Mouse (Mus musculus) gastrocnemius, postnatal 25 days (tissue): ENCODE data around the gene U2af1l4. TPM values are rescaled to one million over a fixed set of nuclear protein-coding genes. Genes with fewer than 3 reads are reported as not detected.

Experiments used
- DNase-seq: peaks from one replicate; pipeline ENCODE4 v3.0.0; 2022
- total RNA-seq, 2 experiments: library from RNA; stranded (reverse); gene quantifications; 1 replicate in 1 of 2; 2 replicates in 1 of 2; pipeline ENCODE4 v1.2.3; 2021

U2af1l4 gene
- total RNA-seq, 2 experiments from 2014 or later = 54.1 to 55.6 TPM

DNA sequence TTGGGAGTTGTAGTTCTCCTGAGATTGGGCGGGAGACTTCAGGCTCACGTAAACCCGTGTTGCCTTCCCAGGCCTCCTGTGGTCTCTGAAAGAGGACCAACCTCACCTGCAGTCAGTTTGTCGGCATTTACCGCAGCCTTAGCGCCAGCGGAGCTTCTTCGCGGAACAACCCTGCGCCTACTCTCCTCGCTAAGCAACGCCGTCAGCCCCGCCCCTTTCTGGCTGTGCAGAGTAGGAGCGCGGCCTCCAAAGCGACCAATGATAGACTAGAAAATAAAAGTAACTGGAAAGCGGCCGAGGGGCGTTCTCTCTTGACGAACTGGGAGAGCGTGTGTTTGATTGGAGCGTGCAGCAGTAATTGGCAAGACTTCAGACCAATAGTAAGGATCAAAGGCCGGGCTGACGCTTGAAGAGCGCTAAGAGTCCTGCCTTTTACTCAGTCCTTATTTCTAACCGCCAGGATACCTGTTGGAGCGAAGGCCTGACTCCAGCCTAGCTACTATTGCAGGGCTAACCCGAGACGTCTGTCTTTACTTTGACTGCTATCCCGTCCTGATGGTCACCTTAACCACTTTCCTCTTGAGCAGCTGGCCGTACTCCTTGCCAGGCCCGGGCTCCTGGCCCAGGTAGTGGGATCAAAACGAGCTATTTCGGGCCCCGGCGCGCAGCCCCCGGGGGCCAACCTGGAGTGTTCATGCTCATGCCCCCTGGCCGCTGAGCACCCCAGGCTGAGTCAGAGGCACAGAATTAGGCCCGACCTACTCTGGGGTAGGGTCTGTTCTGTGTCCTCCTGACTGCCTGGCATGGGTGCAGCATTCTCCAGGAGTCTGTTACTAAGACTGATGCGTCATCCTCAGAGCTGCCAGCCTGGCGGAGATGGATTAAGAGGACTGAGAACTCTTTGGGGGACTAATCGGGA is 10.7 kb upstream of the U2af1l4 start, which contains the start of the genes Hspb6 and Proser3:
Gene Hspb6, plus strand, starts transcription at position 77 of the 919 bp plus-strand sequence.
Gene Proser3, minus strand, starts transcription at position 198 of the 919 bp plus-strand sequence.
- peak; percentile 96 for DNase-seq

DNA sequence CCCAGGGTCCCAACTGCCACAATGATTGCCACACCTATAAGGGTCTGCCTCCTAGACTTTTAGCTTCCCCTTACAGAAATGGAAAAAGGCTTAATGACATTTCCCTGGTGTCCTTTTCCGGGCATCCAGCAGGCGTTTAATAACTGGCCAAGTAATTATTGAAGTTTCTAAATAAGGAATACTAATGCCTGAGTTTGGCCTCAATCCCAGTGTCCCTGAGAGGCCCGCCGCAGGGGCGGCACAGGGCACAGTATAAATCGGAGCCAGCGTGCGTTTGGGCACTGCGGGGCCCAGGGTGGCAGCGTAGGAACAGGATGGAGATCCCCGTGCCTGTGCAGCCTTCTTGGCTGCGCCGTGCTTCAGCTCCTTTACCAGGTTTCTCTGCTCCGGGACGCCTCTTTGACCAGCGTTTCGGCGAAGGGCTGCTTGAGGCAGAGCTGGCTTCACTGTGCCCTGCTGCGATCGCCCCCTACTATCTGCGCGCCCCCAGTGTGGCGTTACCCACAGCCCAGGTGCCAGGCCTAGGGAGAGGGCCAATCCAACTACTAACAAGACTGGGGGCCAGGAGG is 10.0 kb upstream of the U2af1l4 start:
- DNase-seq = peak; percentile 70

DNA sequence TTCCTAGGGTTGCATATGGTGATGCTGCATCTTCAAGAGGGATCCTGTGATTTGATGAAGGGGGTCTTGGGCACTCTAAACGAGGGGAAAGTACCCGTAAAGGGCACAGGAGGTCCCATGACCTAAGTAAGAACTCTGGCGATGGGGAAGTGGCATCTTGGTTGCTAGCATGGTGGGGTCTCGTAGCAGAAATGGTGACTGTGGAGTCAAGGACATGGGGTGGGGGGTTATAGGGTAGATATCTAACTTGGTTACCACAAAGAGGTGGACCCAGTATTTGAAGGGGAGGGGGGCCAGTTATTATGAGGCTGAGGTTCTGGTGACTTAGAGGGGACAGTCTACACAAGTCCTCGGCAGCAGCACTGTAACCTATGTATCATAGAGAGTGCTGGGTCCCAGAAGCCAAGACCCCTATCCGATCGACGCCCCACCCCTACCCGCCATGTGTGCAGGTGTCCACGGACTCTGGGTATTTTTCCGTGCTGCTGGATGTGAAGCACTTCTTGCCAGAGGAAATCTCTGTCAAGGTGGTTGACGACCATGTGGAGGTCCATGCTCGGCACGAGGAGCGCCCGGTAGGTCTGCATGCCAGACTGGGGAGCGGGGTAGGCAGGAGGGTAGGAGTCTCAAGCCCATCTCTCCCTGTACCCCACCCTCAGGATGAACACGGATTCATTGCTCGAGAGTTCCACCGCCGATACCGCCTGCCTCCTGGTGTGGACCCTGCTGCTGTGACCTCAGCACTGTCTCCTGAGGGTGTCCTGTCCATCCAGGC is 9.1 kb upstream of the U2af1l4 start:
- DNase-seq = no peak

DNA sequence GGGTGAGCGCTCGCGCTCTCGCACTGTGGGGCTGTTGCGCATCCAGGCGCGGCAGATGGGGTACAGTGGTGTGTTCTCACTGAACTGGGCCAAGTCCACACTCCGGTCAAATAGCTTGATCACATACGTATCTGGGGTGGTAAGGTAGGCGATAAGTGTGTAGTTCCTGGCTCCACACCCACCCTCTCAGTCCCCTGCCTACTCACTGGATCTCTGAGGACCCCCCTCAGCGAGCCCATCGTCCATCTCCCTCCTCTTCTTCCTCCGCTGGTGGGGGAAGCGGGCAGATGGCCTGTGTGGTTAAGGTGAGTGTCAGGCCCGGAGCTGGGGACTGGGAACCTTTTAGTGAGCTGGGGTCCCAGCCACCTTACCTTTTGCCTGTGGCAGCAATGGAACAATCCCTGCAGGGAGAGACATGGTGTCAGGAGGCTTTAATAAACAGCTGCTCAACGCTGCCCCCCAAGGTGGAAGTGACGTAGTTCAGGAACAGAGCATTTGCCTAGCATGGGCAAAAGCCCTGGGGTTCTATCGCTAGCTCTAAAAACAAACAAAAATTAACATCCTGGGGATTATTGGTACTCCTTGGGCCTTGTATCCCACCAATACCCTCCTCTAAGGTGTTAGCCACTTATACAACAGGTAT is 6.1 kb upstream of the U2af1l4 start:
- no peak for DNase-seq

DNA sequence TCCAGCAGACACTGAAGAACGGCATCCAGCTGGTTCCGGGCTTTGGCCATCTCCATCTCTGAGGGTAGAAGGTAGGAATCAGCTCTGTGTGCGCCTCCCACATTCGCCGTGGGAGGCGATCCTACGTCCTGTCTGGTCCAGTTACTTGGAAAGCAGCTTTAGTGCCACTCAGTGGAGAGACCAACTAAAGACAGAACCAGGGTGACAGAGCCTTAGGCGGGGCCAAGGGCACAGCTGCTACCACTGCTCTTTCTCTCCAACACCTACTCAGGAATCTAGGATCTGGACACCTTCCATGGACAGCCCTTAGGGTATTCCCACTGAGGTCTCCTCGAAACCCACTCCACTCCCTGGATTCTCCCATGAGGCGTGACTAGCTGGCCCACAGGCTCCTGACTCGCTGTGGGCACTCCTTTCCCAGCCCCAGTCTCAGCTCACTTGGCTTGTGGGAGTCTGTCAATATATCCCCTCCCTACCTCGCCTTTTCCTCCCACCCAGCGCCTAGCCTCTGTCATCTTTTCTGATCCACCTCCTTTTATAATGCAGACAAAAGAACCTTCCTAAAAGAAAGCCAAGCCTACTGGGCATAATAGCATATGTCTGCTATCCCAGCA is 5.1 kb upstream of the U2af1l4 start:
- DNase-seq = no peak

DNA sequence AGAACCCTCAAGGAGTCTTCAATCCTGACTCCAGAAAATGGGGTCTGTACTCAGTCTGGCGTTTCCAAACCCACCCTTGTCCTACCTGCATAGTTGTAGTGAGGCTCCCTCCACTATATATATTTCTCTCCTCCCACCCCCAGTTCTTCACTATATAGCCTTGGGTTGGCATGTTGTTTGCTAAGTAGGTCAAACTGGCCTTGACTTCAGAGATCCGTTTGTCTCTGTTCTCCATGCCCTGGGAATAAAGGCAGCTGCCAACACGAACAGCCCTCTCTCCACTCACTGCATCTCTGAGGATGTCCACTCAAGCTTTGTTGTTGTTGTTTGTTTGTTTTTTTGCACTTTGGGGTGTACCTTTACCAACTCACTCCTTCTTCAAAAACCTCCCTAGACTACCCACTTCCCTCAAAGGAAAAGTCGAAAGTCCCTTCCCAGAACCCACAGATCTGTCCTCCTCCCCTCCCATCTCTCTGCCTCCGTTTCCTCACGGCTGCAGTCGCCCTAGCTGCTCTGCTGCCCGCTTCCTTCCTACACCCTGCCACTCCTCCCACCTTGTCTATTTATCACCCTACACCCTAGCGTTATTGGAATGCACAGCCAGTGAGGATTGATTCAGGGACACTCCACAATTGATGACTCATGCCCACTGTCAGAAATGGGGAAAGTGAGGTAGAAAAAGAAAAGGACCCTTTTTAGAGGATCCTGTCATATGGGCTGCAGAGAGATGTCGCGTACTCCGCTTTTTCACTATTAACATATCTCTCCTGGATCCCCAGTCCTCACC is 4.3 kb upstream of the U2af1l4 start:
- no peak for DNase-seq

DNA sequence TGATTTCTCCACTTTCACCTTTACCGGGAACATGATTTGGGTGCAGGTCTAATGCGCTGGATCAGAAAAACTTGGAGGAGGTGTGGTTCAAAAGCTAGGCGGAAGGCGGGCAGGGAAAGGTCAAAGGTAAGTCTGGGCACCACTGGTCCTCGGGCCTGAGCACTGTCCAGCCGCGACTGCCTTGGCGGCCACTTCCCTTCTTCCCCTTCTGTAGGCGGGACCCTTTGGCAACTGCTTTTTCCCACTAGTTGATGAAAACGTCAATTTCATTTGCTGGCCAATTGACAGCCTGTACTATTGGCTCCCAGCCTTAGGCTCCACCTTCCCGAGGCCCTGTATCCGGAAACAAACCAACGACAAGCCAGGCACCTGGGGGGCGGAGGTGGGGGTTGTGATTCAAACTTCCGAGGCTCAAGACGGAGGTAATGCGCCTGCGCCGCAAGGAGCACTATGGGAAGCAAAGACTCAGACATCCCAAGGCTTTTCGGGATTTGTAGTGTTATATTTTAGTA is 3.6 kb upstream of the U2af1l4 start, which contains the start of gene Lin37:
Gene Lin37, minus strand, starts transcription at position 396 of the 512 bp plus-strand sequence.
- peak; percentile 97 for DNase-seq

DNA sequence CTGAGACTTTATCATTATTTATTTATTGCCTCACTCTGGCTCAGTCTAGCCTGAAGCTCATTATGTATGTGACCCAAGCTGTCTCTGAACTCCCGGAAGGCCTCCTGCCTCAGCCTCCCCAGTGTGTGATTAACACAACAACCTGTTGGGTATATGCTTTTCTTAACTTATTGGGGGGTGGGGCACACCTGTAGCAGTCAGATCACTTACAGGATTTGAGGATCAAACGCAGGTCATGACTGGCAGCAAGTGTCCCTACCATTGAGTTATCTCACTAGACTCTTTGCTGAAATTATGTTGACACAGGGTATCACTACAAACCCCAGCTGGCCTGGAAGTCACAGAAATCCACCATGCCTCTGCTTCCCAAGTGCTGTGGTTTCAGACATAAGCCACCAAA is 2.8 kb upstream of the U2af1l4 start:
- no peak for DNase-seq

DNA sequence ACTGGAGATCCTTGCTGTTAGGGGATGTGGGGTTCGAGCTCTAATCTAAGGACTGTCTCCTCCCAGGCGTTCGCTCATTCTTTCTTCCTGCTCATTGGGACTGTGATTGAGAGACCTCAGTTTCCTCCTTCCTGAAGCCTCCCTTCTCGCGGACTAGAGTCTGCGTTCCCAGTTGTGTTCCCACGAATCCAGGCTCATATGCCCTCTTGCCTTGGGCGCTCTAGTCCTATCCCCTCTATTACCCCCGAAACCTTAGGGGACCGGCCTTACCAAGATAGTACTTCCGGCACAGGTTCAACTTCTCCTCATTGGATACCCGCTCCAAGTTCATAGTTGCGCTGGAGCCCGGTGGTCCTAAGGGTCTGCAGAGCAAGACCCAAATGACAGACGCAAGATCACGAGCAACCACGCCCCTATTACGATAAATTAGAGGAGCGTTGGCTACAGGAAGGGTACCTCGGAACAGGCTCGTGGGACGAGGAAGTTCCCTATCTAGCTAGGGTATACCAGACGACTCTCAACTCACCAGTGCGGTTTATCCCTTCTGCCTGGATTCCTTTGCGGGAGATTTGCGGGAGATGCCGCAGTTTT is 480 bp upstream of the U2af1l4 start:
- DNase-seq = no peak

DNA sequence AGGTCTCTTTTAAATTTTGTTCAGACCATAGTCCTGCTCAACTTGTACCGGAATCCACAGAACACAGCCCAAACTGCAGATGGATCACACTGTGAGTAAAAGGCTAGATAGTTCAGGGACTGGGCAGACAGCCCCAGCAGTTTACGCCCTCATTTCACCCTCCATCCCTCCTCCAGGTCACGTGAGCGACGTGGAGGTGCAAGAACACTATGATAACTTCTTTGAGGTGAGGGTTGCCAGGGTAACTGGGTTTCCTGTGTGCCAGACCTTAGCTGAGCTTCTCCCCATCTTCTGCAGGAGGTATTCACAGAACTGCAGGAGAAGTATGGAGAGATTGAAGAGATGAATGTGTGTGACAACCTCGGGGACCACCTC is 792 bp downstream of the U2af1l4 start:
- no peak for DNase-seq

DNA sequence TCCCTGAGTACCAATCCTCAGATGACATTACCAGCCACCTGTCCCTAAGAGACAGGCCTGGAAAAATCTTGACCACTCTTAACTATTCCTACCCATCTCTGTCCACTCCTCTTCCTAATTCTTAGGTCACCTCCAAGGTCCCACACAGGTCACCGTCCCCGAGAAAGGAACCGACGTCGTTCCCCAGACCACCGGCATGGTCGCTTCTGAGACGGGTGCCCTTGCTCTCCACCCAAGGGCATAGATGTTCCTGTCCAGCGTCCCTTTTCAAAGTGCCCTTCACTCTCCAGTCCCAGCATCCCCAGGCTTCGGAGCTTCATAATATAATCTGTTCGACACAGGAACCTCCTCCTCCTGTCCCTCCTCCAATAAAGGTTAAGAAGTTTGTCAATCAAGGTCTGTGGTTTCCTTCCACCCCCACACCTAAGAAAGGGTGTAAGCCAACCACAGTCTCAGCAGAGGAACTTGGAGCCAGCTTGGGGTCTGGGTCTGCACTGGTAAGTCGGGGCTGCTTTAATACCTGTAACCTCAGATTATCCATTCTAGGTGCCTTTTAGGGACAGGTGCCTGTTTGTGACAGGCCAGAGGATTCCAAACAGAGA is 2.0 kb downstream of the U2af1l4 start, which contains the start of gene Igflr1:
Gene Igflr1, plus strand, starts transcription at position 458 of the 602 bp plus-strand sequence.
- DNase-seq = no peak

DNA sequence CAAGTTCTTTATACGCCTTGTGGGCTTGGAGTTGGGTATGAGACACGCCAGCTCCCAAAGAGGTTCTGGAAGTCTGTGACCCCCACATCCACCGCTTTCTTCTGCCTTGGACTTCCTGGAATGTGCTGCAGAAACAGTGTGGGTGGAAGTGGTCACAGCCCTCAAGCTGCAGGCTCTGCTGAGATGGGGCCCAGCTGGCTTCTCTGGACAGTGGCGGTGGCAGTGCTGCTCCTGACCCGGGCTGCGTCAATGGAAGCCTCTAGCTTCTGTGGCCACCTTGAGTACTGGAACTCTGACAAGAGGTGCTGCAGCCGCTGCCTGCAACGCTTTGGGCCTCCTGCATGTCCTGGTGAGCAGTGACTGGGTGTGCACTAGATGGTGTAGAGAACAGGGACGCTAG is 2.9 kb downstream of the U2af1l4 start:
- DNase-seq = no peak

DNA sequence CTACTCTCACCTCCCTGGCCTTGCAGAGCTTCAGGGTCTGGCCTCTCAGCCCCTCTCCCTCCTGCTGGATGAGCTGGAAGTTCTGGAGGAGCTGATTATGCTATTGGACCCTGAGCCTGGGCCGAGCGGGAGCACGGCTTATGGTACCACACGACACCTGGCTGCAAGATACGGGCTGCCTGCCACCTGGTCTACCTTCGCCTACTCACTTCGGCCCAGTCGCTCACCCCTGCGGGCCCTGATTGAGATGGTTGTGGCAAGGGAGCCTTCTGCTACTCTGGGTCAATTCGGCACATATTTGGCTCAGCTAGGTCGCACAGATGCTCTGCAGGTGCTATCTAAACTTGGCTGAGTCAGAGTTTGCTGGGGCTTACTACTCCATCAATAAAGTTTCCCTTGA is 4.5 kb downstream of the U2af1l4 start:
- no peak for DNase-seq

DNA sequence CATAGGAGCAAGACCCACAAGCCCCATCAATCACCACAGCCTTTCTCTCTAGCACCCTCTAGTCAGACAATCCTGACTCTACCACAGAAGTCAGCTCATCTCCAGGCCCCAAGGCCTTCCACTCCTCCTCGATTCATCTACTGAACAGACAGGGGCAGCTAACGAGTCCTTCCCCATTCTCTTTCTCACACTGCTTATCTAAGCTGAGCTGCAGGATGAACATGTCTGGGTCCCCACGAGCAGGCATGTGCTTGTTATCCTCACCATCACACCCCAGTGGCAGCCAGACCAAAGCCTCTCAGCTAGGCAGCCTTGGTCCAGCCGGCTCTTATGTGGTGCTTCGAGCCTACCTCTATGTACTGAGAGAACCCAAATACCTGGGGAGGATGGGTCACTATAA is 9.3 kb downstream of the U2af1l4 start:
- no peak for DNase-seq

DNA sequence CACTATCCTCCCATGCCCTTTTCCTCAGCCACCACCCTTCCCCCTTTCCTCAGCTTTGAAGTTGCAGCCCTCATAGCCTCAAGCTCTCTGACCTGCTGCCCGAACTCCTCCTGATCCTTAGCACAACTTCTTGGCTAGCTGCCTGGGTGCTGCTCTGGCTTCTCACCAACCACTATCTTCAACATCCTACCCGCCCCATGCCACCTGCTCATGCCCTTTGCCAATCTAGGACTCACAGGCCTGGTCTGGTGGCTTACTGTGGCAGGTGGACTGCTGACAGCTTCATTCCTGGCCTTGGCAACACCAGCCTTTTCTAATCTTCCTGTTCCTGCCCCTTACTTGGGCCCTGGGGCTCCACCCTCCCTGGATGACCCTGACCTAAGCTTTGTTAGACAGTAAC is 9.9 kb downstream of the U2af1l4 start:
- peak; percentile 86 for DNase-seq

DNA sequence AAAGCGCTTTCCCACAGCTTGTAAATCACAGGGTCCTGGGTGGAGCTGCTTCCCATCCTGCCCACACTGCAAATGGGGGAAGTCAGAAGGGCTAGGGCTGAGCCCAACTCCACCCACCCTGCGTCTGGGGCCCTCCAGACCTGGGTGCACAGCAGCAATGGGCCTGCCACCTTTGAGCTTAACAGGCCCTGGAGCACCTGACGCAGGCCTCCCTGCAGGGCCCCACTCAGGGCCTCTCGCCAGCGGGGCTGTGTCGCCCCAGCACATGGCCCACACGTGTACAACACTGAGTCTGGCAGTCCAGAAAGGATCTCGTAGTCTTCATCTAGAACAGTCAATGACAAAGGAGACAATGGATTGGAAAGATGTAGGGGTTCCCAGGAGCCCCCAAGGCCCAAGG is 16.8 kb downstream of the U2af1l4 start:
- DNase-seq = no peak

DNA sequence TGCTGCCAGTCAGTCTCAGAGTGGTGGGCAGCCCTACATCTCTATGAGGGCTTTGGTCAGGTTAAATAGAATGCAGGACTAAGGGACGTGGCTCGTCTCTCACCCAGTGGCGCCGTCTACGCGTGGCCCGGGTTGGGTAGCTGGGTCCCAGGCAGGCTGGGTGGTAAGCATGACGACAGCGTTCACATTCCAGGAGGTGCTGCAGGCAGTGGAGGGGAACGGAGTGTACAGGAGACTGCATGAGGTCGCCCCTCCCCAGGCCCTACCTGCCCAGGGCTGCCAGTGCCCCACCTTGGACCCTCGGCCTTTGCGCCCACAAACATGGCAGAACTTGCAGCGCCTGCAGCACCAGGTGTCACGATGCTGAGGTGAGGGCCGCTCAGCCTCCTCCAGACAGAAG is 18.4 kb downstream of the U2af1l4 start:
- no peak for DNase-seq

DNA sequence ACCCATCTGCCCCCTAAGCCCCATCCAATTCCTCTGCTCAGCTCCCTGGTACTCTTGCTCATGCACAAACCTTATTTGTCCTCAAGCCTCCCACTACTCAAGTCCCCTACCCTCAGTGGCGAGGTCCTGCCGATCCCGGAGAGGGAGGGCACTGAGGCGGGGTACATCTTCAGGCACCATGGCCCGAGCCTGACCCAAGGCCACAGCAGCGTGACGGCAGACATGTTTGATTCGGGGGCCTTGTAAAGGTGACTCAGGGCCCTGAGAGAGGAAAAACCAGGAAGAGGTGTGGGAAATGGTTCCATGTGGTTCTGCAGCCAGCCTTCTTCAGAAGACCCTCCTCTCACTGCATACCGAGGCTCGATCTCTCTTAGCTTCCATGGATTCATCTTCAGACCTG is 21.2 kb downstream of the U2af1l4 start:
- DNase-seq = no peak

DNA sequence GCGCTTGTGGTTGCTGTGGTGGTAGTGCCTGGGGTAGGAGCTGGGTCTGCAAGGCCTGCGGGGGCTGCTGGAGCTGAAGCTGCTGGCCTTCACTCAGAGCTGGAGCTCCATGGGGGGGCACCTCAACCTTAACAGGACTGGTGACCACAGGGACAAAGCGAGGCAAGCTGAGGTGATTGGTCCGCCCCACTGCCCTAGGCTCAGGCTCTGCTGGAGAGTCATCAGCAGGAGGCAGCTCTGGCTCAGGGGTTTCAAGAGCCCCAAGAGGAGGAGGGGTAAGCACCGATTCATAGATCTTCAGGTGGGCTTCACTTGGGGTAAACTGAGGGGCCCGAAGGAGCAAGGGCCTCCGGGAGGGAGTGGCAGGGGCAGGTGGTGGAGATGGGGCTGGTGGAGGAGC is 22.1 kb downstream of the U2af1l4 start:
- DNase-seq = no peak
